Mouse (Mus musculus) thymus, adult 2 months (tissue): Measurements from ENCODE around the gene Edem2.

Experiments
- CTCF ChIP-seq: fragments of 200-500 bp; IDR thresholded peaks from 2 replicates; pipeline ENCODE4 v1.5.1; 2012; ENCODE audit warnings: mild to moderate bottlenecking, control low read depth, low read length, moderate library complexity, borderline replicate concordance; ENCODE audit not compliant: control insufficient read depth, poor library complexity, insufficient read depth; ENCODE audit errors: extremely low read depth
- POLR2A ChIP-seq: fragments of 200-500 bp; IDR thresholded peaks from 2 replicates; pipeline ENCODE4 v1.6.1; 2012; ENCODE audit warnings: mild to moderate bottlenecking, low read length, control low read depth, moderate library complexity; ENCODE audit not compliant: control insufficient read depth, poor library complexity, insufficient read depth; ENCODE audit errors: extremely low read depth

DNA sequence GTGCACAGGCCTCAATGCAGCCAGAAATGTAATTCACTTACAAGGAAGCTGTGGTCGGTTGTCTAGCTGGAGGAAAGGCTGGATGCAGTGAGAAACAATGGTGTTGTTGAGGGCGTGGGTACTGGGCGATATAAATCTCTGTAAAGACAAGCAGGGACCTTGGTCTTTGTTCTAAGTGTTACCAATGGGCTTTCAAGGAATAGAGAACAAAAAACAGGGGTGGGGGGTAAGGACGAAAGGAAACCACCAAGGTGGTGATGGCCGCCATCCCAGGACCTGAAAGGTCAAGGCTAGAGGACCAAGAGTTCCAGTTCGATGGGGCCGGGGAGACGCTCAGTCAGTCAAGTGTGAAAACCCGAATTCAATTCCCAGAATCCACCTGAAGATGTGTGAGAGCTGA lies 8.5 kb upstream of the Edem2 start:
- TF ChIP-seq POLR2A (no peak), CTCF (no peak)
